19 mouse cellular contexts compared by ENCODE assay signal in genomic region chr10:120926156-120926555, GRCm38 (mm10). TPM values are rescaled to one million over a fixed set of nuclear protein-coding genes. Genes with fewer than 3 reads are reported as not detected.
"Had no signal": no experiment of that assay in that cellular context is flagged by ENCODE, and none has a peak within 500 bp of the region (broad histone marks: within the 10 kb centered on the region; RNA-seq: fewer than 3 reads in every experiment).

No protein-coding gene starts in this region.

- H3K27me3 ChIP-seq: liver, embryonic 15.5 days; lung, embryonic 15.5 days; midbrain, embryonic 12.5 days; midbrain, embryonic 15.5 days; neural tube, embryonic 12.5 days had no signal

- H3K36me3 ChIP-seq: midbrain, embryonic 15.5 days had no signal

- H3K4me3 ChIP-seq: liver, embryonic 15.5 days; lung, embryonic 15.5 days; midbrain, embryonic 10.5 days; midbrain, embryonic 12.5 days; midbrain, embryonic 15.5 days; neural tube, embryonic 12.5 days had no signal

- H3K9me3 ChIP-seq: liver, embryonic 15.5 days; lung, embryonic 15.5 days; midbrain, embryonic 10.5 days; midbrain, embryonic 12.5 days; midbrain, embryonic 15.5 days; neural tube, embryonic 12.5 days had no signal

- DNase-seq: liver, postnatal 0 days; lung, adult 2 months; lung, postnatal 14 days; lung, postnatal 36 days; right cerebral cortex, postnatal 25 days; right cerebral cortex, postnatal 4 days; spleen, adult 18-20 months; thymus, adult 18-20 months; thymus, postnatal 14 days; thymus, postnatal 36 days had no signal

- H3K9ac ChIP-seq: liver, embryonic 15.5 days; liver, postnatal 0 days; lung, embryonic 15.5 days; midbrain, embryonic 12.5 days; midbrain, embryonic 15.5 days; neural tube, embryonic 12.5 days had no signal

- H3K27ac ChIP-seq: liver, embryonic 15.5 days; lung, embryonic 15.5 days; midbrain, embryonic 10.5 days; midbrain, embryonic 12.5 days; midbrain, embryonic 15.5 days; neural tube, embryonic 12.5 days had no signal

- ATAC-seq: liver, postnatal 0 days; lung, postnatal 0 days; midbrain, embryonic 15.5 days had no signal

- H3K4me1 ChIP-seq: liver, embryonic 15.5 days; lung, embryonic 15.5 days; midbrain, embryonic 10.5 days; midbrain, embryonic 12.5 days; midbrain, embryonic 15.5 days; neural tube, embryonic 12.5 days had no signal

- H3K4me2 ChIP-seq: liver, embryonic 15.5 days; lung, embryonic 15.5 days; midbrain, embryonic 12.5 days; midbrain, embryonic 15.5 days; neural tube, embryonic 12.5 days had no signal

RNA-seq across cellular contexts. Expression of gene Msrb3, which starts 27.3 kb away (rescaled TPM):
- total RNA-seq: monocyte, adult 5-6 weeks; neutrophil, adult 5-6 weeks had no signal
